Mouse (Mus musculus) lung, postnatal 0 days (tissue): ENCODE data around the gene Lgsn.
A peak's percentile ranks its signal among the peaks of the same experiment; 100 is the strongest.

Experiments used
- CTCF ChIP-seq: IDR thresholded peaks from 2 replicates; pipeline ENCODE4 v1.5.1; 2016; ENCODE audit warnings: antibody characterized with exemption, mild to moderate bottlenecking
- EP300 ChIP-seq: IDR thresholded peaks from 2 replicates; pipeline ENCODE4 v1.6.1; 2016; ENCODE audit warnings: antibody characterized with exemption, mild to moderate bottlenecking, control low read depth

GRCm38 (mm10) chr1:31149671-31150070, 26.5 kb upstream of the Lgsn start:
- peak; percentile 63 for TF ChIP-seq EP300
- TF ChIP-seq CTCF: no peak
